Mouse (Mus musculus) heart, adult 9 months (tissue): ENCODE measurements at regions not wholly inside any gene's neighbourhood (a gene's known extent, or its start where the extent isn't known, plus 50 kb on each side); places are given as distances from the start of the nearest gene placed in this dataset.
A peak's percentile ranks its signal among the peaks of the same experiment; 100 is the strongest.

Experiments
- DNase-seq, 2 experiments: peaks; one replicate each; pipeline ENCODE4 v3.0.0; 2022; ENCODE audit warnings: low spot score in 2 of 2

DNA sequence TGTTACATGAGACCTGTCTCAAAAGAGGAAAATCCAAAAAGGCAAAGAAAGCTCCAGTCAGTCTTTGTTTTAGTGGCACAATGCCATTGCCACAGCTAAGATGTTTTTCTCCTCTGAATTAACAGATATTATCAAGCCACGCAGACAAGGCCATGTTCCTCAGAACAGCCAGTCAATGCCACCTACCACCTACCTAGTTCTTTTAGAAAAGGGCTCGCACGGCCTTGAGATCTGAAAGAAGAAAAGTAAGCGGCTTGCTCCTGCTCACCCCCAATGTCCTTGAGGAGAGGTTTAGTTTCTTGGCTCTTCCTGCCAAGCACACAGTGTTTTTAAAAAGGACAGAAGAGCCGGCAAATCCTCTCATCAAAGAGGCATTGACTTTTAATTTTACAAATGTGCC lies 88.7 kb upstream of the Noct start:
- DNase-seq = no peak

DNA sequence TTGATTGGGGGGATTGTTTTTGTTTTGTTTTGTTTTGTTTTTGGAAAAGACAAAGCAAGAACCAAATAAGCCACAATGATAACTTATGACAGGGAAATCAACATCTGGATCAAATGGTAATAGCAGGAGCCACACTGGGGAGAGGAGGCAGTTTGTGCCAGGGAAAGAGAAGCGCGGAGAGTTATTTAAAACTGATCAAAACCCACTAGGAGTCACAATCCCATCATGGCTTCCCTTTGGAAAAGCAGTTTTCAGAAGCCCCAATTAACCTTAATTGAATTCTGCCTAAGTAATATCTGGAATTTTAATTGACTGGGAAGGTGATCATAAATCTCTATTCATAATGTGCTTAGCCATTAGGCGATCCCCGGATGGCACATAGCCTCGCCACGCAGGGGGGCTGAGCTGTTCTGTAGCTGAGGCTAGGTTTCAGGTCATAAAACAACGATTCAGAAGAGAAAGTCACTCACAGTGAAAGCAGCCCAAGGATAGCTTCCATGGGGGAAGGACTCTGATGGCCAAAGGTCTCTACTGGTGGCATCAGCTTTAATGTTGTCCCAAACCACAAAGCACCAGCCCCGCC lies 86.4 kb upstream of the Noct start:
- no peak for DNase-seq

DNA sequence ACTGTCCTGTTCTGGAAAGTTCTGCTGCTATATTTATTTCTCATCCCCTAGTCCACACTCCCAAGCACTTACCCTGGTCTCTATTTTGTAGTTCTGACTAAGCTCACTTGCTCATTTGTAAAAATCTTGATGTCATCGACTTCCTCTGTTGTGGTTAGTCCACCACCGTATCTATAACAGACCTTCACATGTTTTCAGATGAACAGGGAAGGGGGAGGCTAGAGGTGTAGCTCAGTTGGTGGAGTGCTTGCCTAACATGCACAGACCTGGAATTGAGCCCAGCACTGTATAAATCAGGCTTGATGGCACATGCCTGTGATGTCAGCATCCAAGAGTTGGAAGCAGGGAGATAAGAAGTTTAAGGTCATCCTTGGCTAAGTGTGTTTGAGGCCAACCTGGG lies 78.3 kb upstream of the Noct start:
- no peak for DNase-seq

DNA sequence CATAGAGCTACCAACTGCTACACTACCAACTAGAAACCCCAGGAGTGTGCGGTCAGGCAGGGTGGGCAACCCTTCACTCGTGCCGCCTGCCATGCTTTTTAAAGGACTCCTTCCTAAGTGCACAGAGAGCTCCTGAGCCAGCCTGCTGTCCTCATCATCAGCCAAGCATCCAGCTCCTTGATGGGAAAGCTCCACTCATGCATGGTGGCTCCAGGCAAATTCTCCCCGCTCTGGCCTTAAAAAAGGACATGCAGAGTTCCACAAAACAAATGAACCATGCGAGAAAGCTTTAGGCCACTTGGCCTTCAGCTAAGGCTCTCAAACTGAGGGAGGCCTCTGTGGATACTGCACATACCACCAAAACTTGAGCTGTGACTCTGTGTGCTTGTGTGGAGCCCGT lies 74.2 kb upstream of the Noct start:
- DNase-seq = no peak

DNA sequence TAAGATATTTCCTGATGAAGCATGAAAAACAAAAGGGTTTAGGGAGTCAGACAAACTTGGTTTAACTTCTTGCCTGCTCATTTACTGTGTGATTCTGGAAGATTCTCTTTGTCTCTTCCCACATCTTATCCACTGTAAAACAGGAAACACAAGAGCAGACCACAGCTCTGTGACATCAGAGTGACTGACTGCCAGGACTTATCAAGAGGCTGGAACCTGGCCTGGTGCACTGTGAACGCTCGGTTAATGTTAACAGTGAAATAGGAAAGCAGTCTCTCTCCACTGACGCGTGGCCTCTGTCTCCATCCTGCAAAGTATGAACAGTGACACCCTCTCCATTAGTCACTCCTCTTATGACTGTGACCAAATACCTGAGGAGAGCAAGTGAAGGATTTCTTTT lies 73.1 kb upstream of the Noct start:
- peak in 1 of 2 experiments; percentile 10 for DNase-seq

DNA sequence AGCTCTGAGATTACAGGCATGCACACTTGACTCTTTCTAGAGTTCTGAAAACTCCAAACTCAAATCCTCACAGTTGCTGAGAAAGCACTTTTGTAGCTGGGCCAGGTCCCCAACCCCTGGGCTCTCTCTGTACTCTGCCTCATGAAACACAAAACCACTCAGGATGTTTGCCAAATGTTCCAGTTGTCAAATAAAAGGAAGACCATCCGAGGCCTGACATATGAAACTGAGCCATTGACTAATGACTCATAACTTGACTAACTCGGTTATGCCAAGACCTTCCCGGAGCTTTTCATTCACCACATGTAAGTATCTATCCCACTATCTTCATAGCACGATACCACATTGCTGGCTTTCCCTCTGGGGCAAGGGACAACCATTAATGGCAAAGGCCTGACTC lies 68.6 kb upstream of the Noct start:
- DNase-seq = peak; percentile 22 to 34

DNA sequence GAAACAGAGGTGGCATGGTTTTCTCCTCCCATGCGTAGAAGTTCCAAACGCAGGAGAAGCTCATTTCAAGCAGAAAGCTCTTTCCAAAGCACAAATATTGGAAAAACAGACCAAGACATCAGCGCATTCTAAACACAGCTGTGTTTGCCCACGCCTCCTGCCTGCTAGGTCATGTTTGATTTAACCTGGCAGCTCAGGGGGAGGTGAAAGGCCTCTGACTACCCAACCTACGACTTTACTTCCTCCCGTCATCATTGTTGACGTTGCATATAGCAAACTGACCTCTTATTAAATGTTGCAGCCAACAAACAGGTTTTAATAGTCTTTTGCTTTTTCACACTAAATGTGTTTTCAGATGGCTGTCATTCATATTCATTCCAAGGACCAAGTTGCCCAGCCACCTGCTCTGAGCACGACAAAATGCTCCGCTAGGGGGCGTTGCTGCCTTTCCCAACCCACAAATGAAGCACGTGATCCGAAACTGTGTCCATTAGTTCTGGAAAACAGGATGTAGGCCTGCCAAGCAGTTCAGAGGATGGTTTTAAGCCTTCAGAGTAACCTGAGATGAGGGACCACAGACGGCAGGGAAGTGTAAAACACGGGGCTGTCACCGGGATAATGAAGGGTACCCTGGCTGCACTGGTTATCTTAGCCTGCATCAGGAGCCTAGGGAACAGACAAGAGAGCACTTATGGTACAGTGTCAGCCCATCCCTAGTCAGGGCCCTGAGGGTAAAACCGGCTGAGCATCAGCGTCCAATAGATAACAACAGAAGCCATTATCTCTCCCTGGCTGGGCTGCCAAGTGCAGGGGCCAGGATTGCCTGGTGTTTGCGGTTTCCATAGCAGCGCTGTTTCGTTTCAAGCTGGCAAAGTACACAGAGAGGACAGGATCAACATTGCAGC lies 67.6 kb upstream of the Noct start:
- peak; percentile 76 to 83 for DNase-seq

DNA sequence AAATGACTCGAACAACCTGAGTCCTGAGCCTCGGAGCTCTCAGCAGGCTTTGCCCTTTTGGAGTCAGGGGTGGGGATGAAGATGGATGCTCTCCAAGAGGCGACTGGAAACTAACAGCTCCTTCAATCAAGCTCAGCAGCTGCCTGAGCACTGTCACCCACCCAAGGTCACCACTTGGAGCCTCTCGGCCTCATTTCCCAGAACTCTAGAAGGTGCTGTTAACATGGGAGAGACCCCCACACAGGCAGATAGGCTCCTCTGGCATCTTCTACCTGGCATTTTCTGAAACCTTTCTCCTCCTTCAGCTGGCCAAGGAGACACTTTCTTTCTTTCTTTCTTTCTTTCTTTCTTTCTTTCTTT lies 67.0 kb upstream of the Noct start:
- DNase-seq = no peak

DNA sequence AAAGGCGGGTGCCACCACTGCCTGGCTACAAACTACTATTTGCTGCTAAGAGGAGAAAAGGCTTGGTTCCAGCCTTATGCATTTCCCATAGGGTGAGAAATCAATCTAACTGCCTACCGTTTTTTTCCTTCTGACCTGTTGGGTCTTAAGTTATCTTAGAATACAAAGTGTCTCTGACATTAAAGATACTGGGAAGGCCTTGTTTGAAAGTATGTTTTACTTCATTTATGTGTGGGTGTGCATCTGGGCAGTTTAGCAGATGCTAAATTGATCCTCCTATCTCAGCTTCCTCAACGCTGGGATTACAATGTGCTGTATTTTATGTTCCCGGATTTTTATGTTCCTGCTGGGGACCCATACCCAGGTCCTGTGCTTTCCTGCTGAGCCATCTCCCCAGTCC lies 65.8 kb upstream of the Noct start:
- no peak for DNase-seq

DNA sequence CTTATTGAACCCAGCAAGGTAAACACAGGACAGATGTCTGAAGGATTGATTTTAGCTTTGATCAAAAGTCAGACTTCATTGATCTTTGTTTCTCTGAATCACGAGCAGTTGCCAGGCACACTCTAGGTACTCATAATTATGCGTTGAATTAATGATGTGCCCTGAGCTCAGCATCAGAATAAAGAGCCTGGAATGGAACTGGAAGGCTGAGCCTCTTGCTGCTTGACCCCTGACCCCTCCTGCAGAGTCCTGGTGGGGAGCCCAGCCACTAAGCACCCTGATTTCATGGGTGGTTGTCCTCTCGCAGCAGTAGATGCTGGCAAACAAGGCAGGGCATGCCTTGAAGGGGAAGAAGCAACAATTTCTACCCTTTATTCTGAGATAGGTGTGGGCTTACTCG lies 64.9 kb upstream of the Noct start:
- DNase-seq = no peak

DNA sequence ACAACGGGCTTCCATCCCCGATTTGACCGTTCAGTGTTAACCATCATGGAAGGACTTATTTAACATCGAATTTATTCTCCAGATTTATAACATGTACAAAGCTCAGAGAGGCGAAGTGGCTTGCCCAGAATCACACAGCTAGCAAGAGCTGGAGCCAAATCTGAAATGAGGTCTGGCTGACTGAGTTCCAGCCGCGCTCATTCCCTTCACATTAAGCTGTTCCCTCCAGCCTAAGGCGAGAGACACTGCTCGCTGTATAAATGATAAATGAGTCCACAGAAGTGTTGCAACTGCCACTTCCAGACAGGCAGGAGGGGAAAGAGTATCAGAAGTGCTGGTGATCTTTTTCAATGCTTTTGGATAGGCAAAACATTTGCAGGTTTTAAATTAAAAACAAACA lies 64.4 kb upstream of the Noct start:
- DNase-seq = no peak

DNA sequence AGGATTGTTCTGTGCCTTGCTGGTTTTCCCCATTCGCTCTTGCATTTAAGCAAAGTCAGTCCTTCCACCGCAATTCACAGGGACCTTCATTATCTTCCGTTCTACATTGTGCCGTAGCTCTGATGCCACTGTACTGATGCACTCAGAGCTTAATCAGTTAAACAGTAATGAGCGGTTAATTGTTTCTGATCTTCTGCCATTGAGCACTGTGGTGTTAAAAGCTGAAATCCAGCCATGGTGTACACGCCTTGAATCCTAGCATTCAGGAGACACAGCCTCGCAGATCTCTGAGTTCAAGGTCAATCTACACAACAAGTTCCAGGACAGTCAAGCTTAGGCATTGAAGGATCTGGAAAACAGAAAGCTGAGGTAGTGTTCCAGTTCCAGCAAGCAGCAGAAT lies 63.6 kb upstream of the Noct start:
- DNase-seq = no peak

DNA sequence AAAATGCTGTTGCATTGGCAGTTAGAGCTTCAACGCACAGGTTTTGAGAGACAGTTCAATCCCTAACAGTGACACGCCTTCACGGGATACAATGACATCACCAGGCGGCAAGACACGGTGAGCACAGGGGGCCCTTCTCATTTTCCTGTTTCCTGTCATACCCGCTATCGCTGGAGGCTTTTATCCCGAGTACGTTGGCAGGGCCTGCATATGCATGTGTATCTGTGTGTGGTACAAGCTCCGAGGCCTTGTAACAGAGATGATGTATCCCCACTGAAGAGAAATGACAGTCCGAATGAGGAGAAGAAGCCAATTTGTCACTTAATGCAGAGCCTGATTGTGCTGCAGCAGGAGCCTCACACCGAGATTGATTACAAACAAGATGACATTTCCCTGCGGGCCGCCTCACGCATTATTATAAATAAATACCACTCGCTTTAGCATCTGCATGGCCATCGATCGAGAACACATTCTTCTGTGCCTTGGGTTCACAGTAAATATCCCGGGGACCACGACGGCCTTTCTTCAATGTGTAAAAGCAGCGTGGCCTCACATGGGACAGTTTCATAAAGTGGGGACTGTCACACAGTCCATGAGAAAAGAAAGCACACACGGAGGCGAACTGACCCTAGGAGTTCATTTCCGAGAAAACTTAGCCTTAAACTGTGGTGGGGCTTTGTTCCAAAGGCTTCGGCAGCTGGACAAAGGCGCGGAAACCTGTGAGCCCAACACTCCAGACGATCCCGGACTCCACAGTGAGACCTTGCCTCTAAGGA lies 54.9 kb upstream of the Noct start:
- DNase-seq = no peak

DNA sequence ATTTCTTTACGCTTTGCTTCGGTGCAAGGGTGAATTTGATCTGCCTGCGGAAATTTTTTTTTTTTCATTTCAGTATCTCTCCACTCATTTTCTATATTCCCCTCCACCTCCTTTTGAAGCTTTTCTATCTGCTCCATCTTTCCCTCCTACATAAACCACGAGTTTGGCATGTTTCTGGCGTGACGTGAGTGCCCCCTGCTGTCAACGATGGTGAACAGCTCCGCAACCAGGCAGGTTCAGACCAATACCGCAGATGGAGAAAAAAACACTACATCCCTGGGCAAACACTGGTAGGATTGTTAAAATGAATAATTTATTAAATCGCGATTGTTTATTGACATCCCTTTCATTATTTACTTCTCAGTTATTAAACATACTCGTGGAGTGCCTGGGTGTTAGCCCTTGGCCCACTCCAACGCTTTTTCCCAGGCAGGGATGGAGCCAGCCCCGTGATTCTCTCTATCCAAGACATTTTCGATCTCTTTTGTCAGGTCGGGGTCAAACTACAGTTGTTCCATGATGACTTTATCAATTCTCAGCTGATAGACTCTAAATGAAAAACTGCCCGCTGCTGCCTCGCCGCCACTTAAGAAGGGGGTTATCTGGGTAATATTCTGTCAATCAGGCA lies 53.9 kb upstream of the Noct start:
- peak; percentile 30 to 71 for DNase-seq
